Mouse (Mus musculus) ES-Bruce4 (cell line): ENCODE data around the gene Sec61g.

Experiments used
- CTCF ChIP-seq: IDR thresholded peaks from one replicate; pipeline ENCODE4 v1.8.1; 2011; ENCODE audit warnings: low read depth, low read length
- EP300 ChIP-seq: IDR thresholded peaks from 2 replicates; pipeline ENCODE4 v1.6.1; 2011; ENCODE audit warnings: low read depth, low read length; ENCODE audit not compliant: insufficient read depth
- POLR2A ChIP-seq: IDR thresholded peaks from one replicate; pipeline ENCODE4 v1.8.1; 2011; ENCODE audit warnings: low read length; ENCODE audit not compliant: insufficient read depth

DNA sequence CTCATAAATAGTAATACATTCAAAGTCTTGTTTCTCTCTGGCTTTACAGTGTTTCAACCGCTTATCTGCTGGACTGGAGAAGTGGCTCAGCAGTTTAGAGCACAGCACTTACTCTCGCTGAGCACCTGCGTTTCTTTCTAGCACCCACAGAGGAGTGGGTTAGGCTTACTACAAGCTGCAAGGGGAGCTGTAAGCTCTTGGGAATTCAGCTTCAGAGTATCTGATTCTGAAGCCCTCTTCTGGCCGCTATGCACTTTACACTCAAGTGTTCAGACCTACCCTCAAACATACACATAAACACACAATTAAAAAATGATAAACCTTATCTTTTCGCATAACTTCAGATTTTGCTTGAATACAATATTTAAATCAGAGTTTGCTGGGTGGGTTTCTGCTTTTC lies 24.6 kb upstream of the Sec61g start:
- no peak for TF ChIP-seq CTCF
- TF ChIP-seq EP300 = no peak
- TF ChIP-seq POLR2A = no peak
